Mouse (Mus musculus) heart, embryonic 11.5 days (tissue): Measurements from ENCODE around the gene Polrmt. TPM values are rescaled to one million over a fixed set of nuclear protein-coding genes. Genes with fewer than 3 reads are reported as not detected.
A peak's percentile ranks its signal among the peaks of the same experiment; 100 is the strongest.
"Not testable (repeated sequence)": the region's sequence is repeated elsewhere in the genome, so short reads cannot be mapped to it uniquely, and the experiment has no call there.

Experiments
- ATAC-seq: fragments of 200-750 bp; cut with Nextera tagmentation; replicated peaks from 2 replicates; pipeline ENCODE4 v1.8.0; 2017; ENCODE audit warnings: moderate library complexity; ENCODE audit not compliant: insufficient number of reproducible peaks, low FRiP score, low TSS enrichment
- H3K27ac ChIP-seq: fragments of 300-500 bp; sonication (generic); 2 replicates; pipeline ENCODE4 v1.5.1; 2014; ENCODE audit warnings: mild to moderate bottlenecking, low read depth, low read length
- H3K27me3 ChIP-seq: fragments of 300-500 bp; sonication (generic); 2 replicates; pipeline ENCODE4 v1.6.1; 2014; ENCODE audit warnings: mild to moderate bottlenecking, low read length, mixed read lengths; ENCODE audit not compliant: control insufficient read depth, insufficient read depth
- H3K36me3 ChIP-seq: fragments of 300-500 bp; sonication (generic); 2 replicates; pipeline ENCODE4 v1.6.1; 2014; ENCODE audit warnings: mild to moderate bottlenecking, low read length, moderate library complexity, mixed read lengths; ENCODE audit not compliant: control insufficient read depth, insufficient read depth
- H3K4me1 ChIP-seq: fragments of 300-500 bp; sonication (generic); 2 replicates; pipeline ENCODE4 v1.6.1; 2014; ENCODE audit warnings: low read length; ENCODE audit not compliant: control insufficient read depth, insufficient read depth
- H3K4me2 ChIP-seq: fragments of 300-500 bp; sonication (generic); 2 replicates; pipeline ENCODE4 v1.6.1; 2014; ENCODE audit warnings: mild to moderate bottlenecking, moderate library complexity
- H3K4me3 ChIP-seq: fragments of 300-500 bp; sonication (generic); 2 replicates; pipeline ENCODE4 v1.5.1; 2014; ENCODE audit warnings: low read depth, low read length
- H3K9ac ChIP-seq: fragments of 300-500 bp; sonication (generic); 2 replicates; pipeline ENCODE4 v1.6.1; 2014; ENCODE audit warnings: mild to moderate bottlenecking, low read depth, low read length, moderate library complexity
- H3K9me3 ChIP-seq: fragments of 300-500 bp; sonication (generic); replicated peaks from 2 replicates; pipeline ENCODE4 v1.6.1; 2016; ENCODE audit warnings: low read length; ENCODE audit not compliant: control insufficient read depth
- WGBS: fragments of 180-500 bp; shearing (Covaris S2); extraction: QIAGEN DNeasy Blood & Tissue Kit; methylation state at CpG from one replicate; pipeline ENCODE4 v1.1.7; 2014; ENCODE audit not compliant: insufficient replicate concordance; 5-methylcytosine and 5-hydroxymethylcytosine counted together
- polyA plus RNA-seq: library from polyadenylated mRNA; unstranded; fragments of >200 nt; fragmentation: Nextera tagmentation; extraction: Ambion mirVana; gene quantifications from 2 replicates; pipeline ENCODE4 v1.2.1, GENCODE M21; 2014

Polrmt gene
- polyA plus RNA-seq, 1 experiment from 2014 or later: 23.6 TPM

- H3K9ac ChIP-seq: peak overlapping the region; percentile 99
- peaks cover 55% of the 10 kb centered on the region for H3K4me1 ChIP-seq
- WGBS: 65% methylated on average over 5 of the region's 5 CpGs
- peak overlapping the region; percentile 79 for H3K4me2 ChIP-seq
- peaks cover 24% of the 10 kb centered on the region for H3K36me3 ChIP-seq
- no peak for ATAC-seq
- no peaks in the 10 kb centered on the region for H3K27me3 ChIP-seq
- H3K4me3 ChIP-seq: peak overlapping the region; percentile 91
- peak overlapping the region; percentile 74 for H3K27ac ChIP-seq
- no peaks in the 10 kb centered on the region for H3K9me3 ChIP-seq
These were observed 39.8 kb downstream of the Polrmt start for GRCm38 (mm10) chr10:79706406-79707094.

- peak overlapping the region; percentile 93 for H3K27ac ChIP-seq
- H3K36me3 ChIP-seq: peaks cover 18% of the 10 kb centered on the region
- H3K27me3 ChIP-seq: no peaks in the 10 kb centered on the region
- WGBS: 50% methylated on average over 5 of the region's 5 CpGs
- H3K4me3 ChIP-seq: peak overlapping the region; percentile 91
- H3K9ac ChIP-seq: peak overlapping the region; percentile 99
- peaks cover 61% of the 10 kb centered on the region for H3K4me1 ChIP-seq
- peak; percentile 60; the same call in 1 of the 2 replicates for ATAC-seq
- peak overlapping the region; percentile 79 for H3K4me2 ChIP-seq
- no peaks in the 10 kb centered on the region for H3K9me3 ChIP-seq
These were observed 40.4 kb downstream of the Polrmt start for GRCm38 (mm10) chr10:79705951-79706350.

- Histone ChIP-seq H3K9me3 (no peaks in the 10 kb centered on the region), H3K36me3 (peaks cover 8% of the 10 kb centered on the region), H3K4me3 (peak overlapping the region; percentile 91), H3K9ac (peak overlapping the region; percentile 99), H3K27me3 (no peaks in the 10 kb centered on the region), H3K27ac (peak overlapping the region; percentile 93; the same call in 1 of the 2 replicates), H3K4me2 (peak overlapping the region; percentile 79), H3K4me1 (peaks cover 62% of the 10 kb centered on the region)
- ATAC-seq: no peak
- WGBS: 4% methylated on average over 10 of the region's 10 CpGs
These were observed 41.4 kb downstream of the Polrmt start for GRCm38 (mm10) chr10:79704970-79705360.

GRCm38 (mm10) chr10:79704065-79704969, 42.1 kb downstream of the Polrmt start, which contains the start of gene Bsg:
Gene Bsg, plus strand, starts transcription at chr10:79704491.
- Histone ChIP-seq H3K4me1 (peaks cover 56% of the 10 kb centered on the region), H3K4me2 (peak within 1 kb of the TSS; percentile 79), H3K9me3 (no peaks in the 10 kb centered on the region), H3K27ac (peak within 1 kb of the TSS; percentile 93), H3K4me3 (peak within 1 kb of the TSS; percentile 91), H3K9ac (peak within 1 kb of the TSS; percentile 99), H3K27me3 (no peaks in the 10 kb centered on the region), H3K36me3 (peaks cover 3% of the 10 kb centered on the region)
- WGBS: under 1% methylated on average over 64 of the region's 65 CpGs
- peak; percentile 92 for ATAC-seq

- H3K27me3 ChIP-seq: no peaks in the 10 kb centered on the region
- H3K4me1 ChIP-seq: peaks cover 48% of the 10 kb centered on the region
- peak overlapping the region; percentile 65 for H3K4me2 ChIP-seq
- H3K36me3 ChIP-seq: peaks cover 3% of the 10 kb centered on the region; the same call in 1 of the 2 replicates
- H3K9me3 ChIP-seq: no peaks in the 10 kb centered on the region
- H3K4me3 ChIP-seq: peak overlapping the region; percentile 91
- H3K9ac ChIP-seq: peak overlapping the region; percentile 67; the same call in 1 of the 2 replicates
- no peak for ATAC-seq
- no peak overlapping the region for H3K27ac ChIP-seq
- WGBS: 77% methylated on average over 10 of the region's 10 CpGs
These were observed 42.8 kb downstream of the Polrmt start for GRCm38 (mm10) chr10:79703541-79703940.

- not testable (repeated sequence) for H3K9me3 ChIP-seq, H3K9ac ChIP-seq, H3K27ac ChIP-seq, H3K36me3 ChIP-seq, H3K27me3 ChIP-seq, H3K4me2 ChIP-seq, ATAC-seq, H3K4me3 ChIP-seq
- H3K4me1 ChIP-seq: peaks cover 45% of the 10 kb centered on the region
- 77% methylated on average over 2 of the region's 4 CpGs for WGBS
These were observed 43.4 kb downstream of the Polrmt start for GRCm38 (mm10) chr10:79702970-79703369.

GRCm38 (mm10) chr10:79701443-79702129, 44.8 kb downstream of the Polrmt start:
- Histone ChIP-seq H3K4me3 (no peak overlapping the region), H3K9me3 (no peaks in the 10 kb centered on the region), H3K9ac (peak overlapping the region; percentile 49; the same call in 1 of the 2 replicates), H3K27me3 (no peaks in the 10 kb centered on the region), H3K27ac (peak overlapping the region; percentile 80), H3K36me3 (no peaks in the 10 kb centered on the region), H3K4me2 (peak overlapping the region; percentile 16; the same call in 1 of the 2 replicates), H3K4me1 (peaks cover 31% of the 10 kb centered on the region)
- WGBS: 46% methylated on average over 10 of the region's 10 CpGs
- ATAC-seq: no peak

- H3K4me2 ChIP-seq: peak overlapping the region; percentile 23
- peak overlapping the region; percentile 52; the same call in 1 of the 2 replicates for H3K9ac ChIP-seq
- H3K9me3 ChIP-seq: no peaks in the 10 kb centered on the region
- H3K27ac ChIP-seq: peak overlapping the region; percentile 80
- H3K4me1 ChIP-seq: peaks cover 29% of the 10 kb centered on the region
- no peak for ATAC-seq
- H3K36me3 ChIP-seq: no peaks in the 10 kb centered on the region
- no peak overlapping the region for H3K4me3 ChIP-seq
- 33% methylated on average over 7 of the region's 7 CpGs for WGBS
- H3K27me3 ChIP-seq: no peaks in the 10 kb centered on the region
These were observed 45.7 kb downstream of the Polrmt start for GRCm38 (mm10) chr10:79700676-79701075.
